Comparison of ENCODE assay signal across 13 mouse cellular contexts in genomic region chrX:7772766-7773165, GRCm38 (mm10). TPM values are rescaled to one million over a fixed set of nuclear protein-coding genes. Genes with fewer than 3 reads are reported as not detected.
DNase-seq lines count a peak whose midpoint lies in the region; ATAC-seq and TF ChIP-seq lines count a peak whose summit lies in the region.
"Had no signal": no experiment of that assay in that cellular context is flagged by ENCODE, and none has a peak within 500 bp of the region (broad histone marks: within the 10 kb centered on the region; RNA-seq: fewer than 3 reads in every experiment).

No protein-coding gene starts in this region.

- no peak overlapping the region for H3K4me3 ChIP-seq in intestine, postnatal 0 days (ENCODE audit: low read depth, low read length)
- no peak overlapping the region for H3K4me3 ChIP-seq in intestine, embryonic 16.5 days (ENCODE audit: low read length)
- no peak overlapping the region for H3K4me3 ChIP-seq in midbrain, embryonic 14.5 days (replicated peaks; ENCODE audit: low read depth, low read length)
- no peak overlapping the region for H3K4me3 ChIP-seq in midbrain, embryonic 10.5 days
- H3K4me3 ChIP-seq: embryonic facial prominence, embryonic 13.5 days; hindbrain, embryonic 15.5 days; liver, embryonic 13.5 days; midbrain, embryonic 12.5 days had no signal

- no peak overlapping the region for H3K9ac ChIP-seq in intestine, postnatal 0 days (ENCODE audit: low read depth, low read length)
- no peak overlapping the region for H3K9ac ChIP-seq in intestine, embryonic 16.5 days (ENCODE audit: low read depth, low read length)
- no peak overlapping the region for H3K9ac ChIP-seq in midbrain, embryonic 14.5 days (replicated peaks; ENCODE audit: low read length)
- H3K9ac ChIP-seq: embryonic facial prominence, embryonic 13.5 days; hindbrain, embryonic 15.5 days; liver, embryonic 13.5 days; midbrain, embryonic 12.5 days had no signal

- no peaks in the 10 kb centered on the region for H3K9me3 ChIP-seq in intestine, postnatal 0 days (ENCODE audit: control insufficient read depth)
- H3K9me3 ChIP-seq in intestine, embryonic 16.5 days (ENCODE audit: control insufficient read depth, low read length): no peaks in the 10 kb centered on the region
- no peaks in the 10 kb centered on the region for H3K9me3 ChIP-seq in midbrain, embryonic 14.5 days (ENCODE audit: control insufficient read depth, low read length)
- H3K9me3 ChIP-seq in midbrain, embryonic 10.5 days (replicated peaks): peaks cover 6% of the 10 kb centered on the region; the same call in 1 of the 2 replicates
- H3K9me3 ChIP-seq: embryonic facial prominence, embryonic 13.5 days; hindbrain, embryonic 15.5 days; liver, embryonic 13.5 days; midbrain, embryonic 12.5 days had no signal

- H3K4me2 ChIP-seq in intestine, postnatal 0 days (replicated peaks; ENCODE audit: low read depth): no peak overlapping the region
- H3K4me2 ChIP-seq in intestine, embryonic 16.5 days (ENCODE audit: low read depth, low read length): no peak overlapping the region
- no peak overlapping the region for H3K4me2 ChIP-seq in midbrain, embryonic 14.5 days (ENCODE audit: low read length)
- H3K4me2 ChIP-seq: embryonic facial prominence, embryonic 13.5 days; hindbrain, embryonic 15.5 days; liver, embryonic 13.5 days; midbrain, embryonic 12.5 days had no signal

- DNase-seq in cerebellum, adult 18-20 months: peak; percentile 35
- no peak for DNase-seq in cerebellum, adult 11-12 months
- peak; percentile 4 for DNase-seq in midbrain, embryonic 14.5 days
- no peak for DNase-seq in midbrain, embryonic 10.5 days (ENCODE audit: low spot score)
- DNase-seq in naive thymus-derived CD4-positive, alpha-beta T cell, adult 2 months (ENCODE audit: low read depth): peak; percentile 22
- no peak for DNase-seq in MN1 (ENCODE audit: low spot score)
- DNase-seq: heart, adult 18-20 months; liver, embryonic 13.5 days had no signal

- no peak overlapping the region for H3K27ac ChIP-seq in intestine, postnatal 0 days (ENCODE audit: low read depth, low read length)
- H3K27ac ChIP-seq in intestine, embryonic 16.5 days (ENCODE audit: low read length): no peak overlapping the region
- no peak overlapping the region for H3K27ac ChIP-seq in midbrain, embryonic 14.5 days (replicated peaks; ENCODE audit: low read depth, low read length)
- no peak overlapping the region for H3K27ac ChIP-seq in midbrain, embryonic 10.5 days (replicated peaks)
- H3K27ac ChIP-seq: embryonic facial prominence, embryonic 13.5 days; hindbrain, embryonic 15.5 days; liver, embryonic 13.5 days; midbrain, embryonic 12.5 days had no signal

- 50% methylated on average over 2 of the region's 2 CpGs for WGBS in intestine, postnatal 0 days
- WGBS in intestine, embryonic 16.5 days: 51% methylated on average over 2 of the region's 2 CpGs
- WGBS in midbrain, embryonic 14.5 days: 51% methylated on average over 2 of the region's 2 CpGs
- 55% methylated on average over 2 of the region's 2 CpGs for WGBS in midbrain, embryonic 10.5 days

- TF ChIP-seq CTCF in intestine, postnatal 0 days (IDR thresholded peaks at IDR 0.05; ENCODE audit: low read depth): peak; percentile 53

- no peak for ATAC-seq in intestine, postnatal 0 days
- no peak for ATAC-seq in intestine, embryonic 16.5 days
- no peak for ATAC-seq in midbrain, embryonic 14.5 days (ENCODE audit: low FRiP score, low TSS enrichment)

- no peaks in the 10 kb centered on the region for H3K27me3 ChIP-seq in intestine, postnatal 0 days (replicated peaks; ENCODE audit: control insufficient read depth, insufficient read depth, low read length)
- H3K27me3 ChIP-seq in intestine, embryonic 16.5 days (replicated peaks; ENCODE audit: control insufficient read depth, insufficient read depth, low read length): no peaks in the 10 kb centered on the region
- H3K27me3 ChIP-seq in midbrain, embryonic 14.5 days (ENCODE audit: control insufficient read depth, insufficient read depth, low read length): no peaks in the 10 kb centered on the region
- no peaks in the 10 kb centered on the region for H3K27me3 ChIP-seq in midbrain, embryonic 10.5 days (ENCODE audit: low read depth, poor library complexity, severe bottlenecking)
- H3K27me3 ChIP-seq: embryonic facial prominence, embryonic 13.5 days; hindbrain, embryonic 15.5 days; liver, embryonic 13.5 days; midbrain, embryonic 12.5 days had no signal

- no peaks in the 10 kb centered on the region for H3K4me1 ChIP-seq in intestine, postnatal 0 days (replicated peaks; ENCODE audit: control insufficient read depth, insufficient read depth, low read length)
- H3K4me1 ChIP-seq in intestine, embryonic 16.5 days (ENCODE audit: control insufficient read depth, insufficient read depth, low read length): no peaks in the 10 kb centered on the region
- H3K4me1 ChIP-seq in midbrain, embryonic 14.5 days (ENCODE audit: control insufficient read depth, insufficient read depth, low read length): no peaks in the 10 kb centered on the region
- H3K4me1 ChIP-seq in midbrain, embryonic 10.5 days: no peaks in the 10 kb centered on the region
- H3K4me1 ChIP-seq: embryonic facial prominence, embryonic 13.5 days; hindbrain, embryonic 15.5 days; midbrain, embryonic 12.5 days had no signal

- H3K36me3 ChIP-seq in intestine, postnatal 0 days (ENCODE audit: control insufficient read depth, insufficient read depth): peaks cover 24% of the 10 kb centered on the region; the same call in 1 of the 2 replicates
- no peaks in the 10 kb centered on the region; the same call in 1 of the 2 replicates for H3K36me3 ChIP-seq in intestine, embryonic 16.5 days (ENCODE audit: control insufficient read depth, insufficient read depth, low read length)
- H3K36me3 ChIP-seq in midbrain, embryonic 14.5 days (ENCODE audit: control insufficient read depth, insufficient read depth, low read length): peaks cover 36% of the 10 kb centered on the region
- peaks cover 63% of the 10 kb centered on the region for H3K36me3 ChIP-seq in midbrain, embryonic 10.5 days

RNA-seq across cellular contexts. Expression of gene Tfe3, which starts 10.4 kb away (rescaled TPM):
- 15.3 and 16.2 TPM in 2 replicates for polyA plus RNA-seq in intestine, postnatal 0 days (2015; fragmentation: Nextera tagmentation; extraction: Ambion mirVana)
- 19.2 and 21.2 TPM in 2 replicates for polyA plus RNA-seq in intestine, embryonic 16.5 days (2015; fragmentation: Nextera tagmentation; extraction: Ambion mirVana)
- polyA plus RNA-seq in midbrain, embryonic 14.5 days (2014; fragmentation: Nextera tagmentation; extraction: Ambion mirVana): 21.7 and 21.8 TPM in 2 replicates
- polyA plus RNA-seq in midbrain, embryonic 10.5 days (2016; fragmentation: Nextera tagmentation; extraction: Ambion mirVana): 27.9 and 35.8 TPM in 2 replicates

RNA-seq across cellular contexts. Expression of gene Gripap1, which starts 16.8 kb away (rescaled TPM):
- 17.6 and 22.2 TPM in 2 replicates for polyA plus RNA-seq in intestine, postnatal 0 days (2015; fragmentation: Nextera tagmentation; extraction: Ambion mirVana)
- polyA plus RNA-seq in intestine, embryonic 16.5 days (2015; fragmentation: Nextera tagmentation; extraction: Ambion mirVana): 36.6 and 37.5 TPM in 2 replicates
- 56.0 and 56.6 TPM in 2 replicates for polyA plus RNA-seq in midbrain, embryonic 14.5 days (2014; fragmentation: Nextera tagmentation; extraction: Ambion mirVana)
- polyA plus RNA-seq in midbrain, embryonic 10.5 days (2016; fragmentation: Nextera tagmentation; extraction: Ambion mirVana): 47.3 and 58.8 TPM in 2 replicates

RNA-seq across cellular contexts. Expression of gene Ccdc120, which starts 22.1 kb away (rescaled TPM):
- 20.7 and 22.2 TPM in 2 replicates for polyA plus RNA-seq in intestine, postnatal 0 days (2015; fragmentation: Nextera tagmentation; extraction: Ambion mirVana)
- polyA plus RNA-seq in intestine, embryonic 16.5 days (2015; fragmentation: Nextera tagmentation; extraction: Ambion mirVana): 9.2 and 12.0 TPM in 2 replicates
- 72.2 and 73.0 TPM in 2 replicates for polyA plus RNA-seq in midbrain, embryonic 14.5 days (2014; fragmentation: Nextera tagmentation; extraction: Ambion mirVana)
- 17.0 and 17.6 TPM in 2 replicates for polyA plus RNA-seq in midbrain, embryonic 10.5 days (2016; fragmentation: Nextera tagmentation; extraction: Ambion mirVana)

RNA-seq across cellular contexts. Expression of gene Praf2, which starts 44.5 kb away (rescaled TPM):
- 18.2 and 24.0 TPM in 2 replicates for polyA plus RNA-seq in intestine, postnatal 0 days (2015; fragmentation: Nextera tagmentation; extraction: Ambion mirVana)
- polyA plus RNA-seq in intestine, embryonic 16.5 days (2015; fragmentation: Nextera tagmentation; extraction: Ambion mirVana): 59.7 and 60.8 TPM in 2 replicates
- 126 and 144 TPM in 2 replicates for polyA plus RNA-seq in midbrain, embryonic 14.5 days (2014; fragmentation: Nextera tagmentation; extraction: Ambion mirVana)
- polyA plus RNA-seq in midbrain, embryonic 10.5 days (2016; fragmentation: Nextera tagmentation; extraction: Ambion mirVana): 85.9 and 90.5 TPM in 2 replicates

RNA-seq across cellular contexts. Expression of gene Kcnd1, which starts 49.3 kb away (rescaled TPM):
- 0.60 and 0.68 TPM in 2 replicates for polyA plus RNA-seq in intestine, postnatal 0 days (2015; fragmentation: Nextera tagmentation; extraction: Ambion mirVana)
- polyA plus RNA-seq in intestine, embryonic 16.5 days (2015; fragmentation: Nextera tagmentation; extraction: Ambion mirVana): 1.2 and 1.3 TPM in 2 replicates
- polyA plus RNA-seq in midbrain, embryonic 14.5 days (2014; fragmentation: Nextera tagmentation; extraction: Ambion mirVana): 1.7 and 2.3 TPM in 2 replicates
- polyA plus RNA-seq in midbrain, embryonic 10.5 days (2016; fragmentation: Nextera tagmentation; extraction: Ambion mirVana): 0.59 and 1.1 TPM in 2 replicates

Comparison
In these comparisons a context has a peak if more than half of its experiments do, and no peak if none do; other contexts are left out.
1. DNase-seq: peak in cerebellum, adult 18-20 months (2 of 2), midbrain, embryonic 14.5 days (single experiment) and naive thymus-derived CD4-positive, alpha-beta T cell, adult 2 months (single experiment); none in cerebellum, adult 11-12 months (single experiment), midbrain, embryonic 10.5 days (single experiment) and MN1 (single experiment).